Mouse (Mus musculus) liver, embryonic 11.5 days (tissue): Measurements from ENCODE around the gene Gm28305. TPM values are rescaled to one million over a fixed set of nuclear protein-coding genes. Genes with fewer than 3 reads are reported as not detected.

ENCODE experiments used
- polyA plus RNA-seq: library from polyadenylated mRNA; unstranded; fragments of >200 nt; fragmentation: Nextera tagmentation; extraction: Ambion mirVana; gene quantifications from 2 replicates; pipeline ENCODE4 v1.2.1, GENCODE M21; 2014

Gene Gm28305
- polyA plus RNA-seq, 1 experiment from 2014 or later, result not detected

Other genes starting within 250 kb of the Gm28305 start
- 3.2 and 3.9 TPM in 2 replicates for gene Nphp3, start 38.1 kb upstream of the Gm28305 start, polyA plus RNA-seq
- gene Uba5, start 22.5 kb downstream of the Gm28305 start, polyA plus RNA-seq, result 41.7 and 42.2 TPM in 2 replicates
- gene Acad11, start 22.7 kb downstream of the Gm28305 start, polyA plus RNA-seq, result 12.9 and 14.0 TPM in 2 replicates
- gene Ackr4, start 86.3 kb downstream of the Gm28305 start, polyA plus RNA-seq, result 0.80 and 0.94 TPM in 2 replicates
- gene Dnajc13, start 222.3 kb downstream of the Gm28305 start, polyA plus RNA-seq, result 20.6 and 22.6 TPM in 2 replicates